Mouse (Mus musculus) E14TG2a.4 (cell line): Measurements from ENCODE around the gene Nin.

Experiments
- CTCF ChIP-seq: conservative IDR thresholded peaks from 2 replicates; pipeline ENCODE4 v1.5.1; 2014; ENCODE audit warnings: low read length
- NANOG ChIP-seq: IDR thresholded peaks from 2 replicates; pipeline ENCODE4 v1.6.1; 2014; ENCODE audit warnings: borderline replicate concordance, low read length, mixed read lengths

- no peak for TF ChIP-seq NANOG
- no peak for TF ChIP-seq CTCF
These were observed 115.1 kb downstream of the Nin start for GRCm38 (mm10) chr12:69998186-69998983.
